Mouse (Mus musculus) right cerebral cortex, adult 2 months (tissue): Measurements from ENCODE around the gene Arhgap22.

Experiments used
- DNase-seq, 2 experiments: peaks; one replicate each; pipeline ENCODE4 v3.0.0; 2021 to 2022; ENCODE audit warnings: low spot score in 2 of 2

Arhgap22 gene

GRCm38 (mm10) chr14:33329297-33329805, 115.5 kb downstream of the Arhgap22 start:
- DNase-seq: no peak

GRCm38 (mm10) chr14:33330986-33331385, 117.2 kb downstream of the Arhgap22 start:
- DNase-seq: no peak

- no peak for DNase-seq
These were observed 117.8 kb downstream of the Arhgap22 start for GRCm38 (mm10) chr14:33331627-33332026.

- DNase-seq: no peak
These were observed 120.0 kb downstream of the Arhgap22 start for GRCm38 (mm10) chr14:33333833-33334232.

DNA sequence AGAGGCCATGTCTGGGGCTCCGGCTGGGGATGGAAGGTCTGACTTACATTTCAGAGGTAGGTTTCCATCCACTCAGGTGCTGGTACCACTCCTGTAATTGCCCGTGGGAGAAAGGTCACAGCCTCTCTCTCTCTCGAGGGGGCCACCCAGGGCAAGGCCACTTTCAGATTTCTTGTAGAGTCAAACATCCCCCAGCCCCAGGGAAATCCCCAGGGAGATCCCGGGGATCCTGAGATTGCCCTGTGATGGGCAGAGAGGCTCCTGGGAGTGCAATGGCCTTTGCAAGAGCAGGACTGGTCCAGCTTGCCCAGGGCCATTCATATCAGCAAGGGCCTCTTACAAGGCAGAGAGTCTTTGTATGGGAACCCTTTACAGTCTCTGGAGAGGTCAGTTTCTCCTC, 120.6 kb downstream of the Arhgap22 start:
- DNase-seq: no peak

DNA sequence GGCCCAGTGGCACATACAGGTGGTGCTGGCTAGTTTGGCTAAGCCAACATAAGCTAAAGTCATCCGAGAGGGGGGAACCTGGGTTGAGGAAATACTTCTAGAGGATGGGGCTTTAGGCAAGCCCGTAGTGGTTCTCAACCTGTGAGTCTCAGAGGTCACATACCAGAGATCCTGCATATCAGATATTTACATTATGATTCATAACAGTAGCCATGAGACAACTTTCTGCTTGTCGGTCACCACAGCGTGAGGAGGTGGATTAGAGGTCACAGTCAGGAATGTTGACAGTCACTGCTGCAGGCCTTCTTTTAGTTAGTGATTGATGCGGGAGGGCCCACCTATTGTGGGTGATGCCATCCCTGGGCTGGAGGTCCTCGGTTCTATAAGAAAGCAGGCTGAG, 121.9 kb downstream of the Arhgap22 start:
- DNase-seq: no peak

DNA sequence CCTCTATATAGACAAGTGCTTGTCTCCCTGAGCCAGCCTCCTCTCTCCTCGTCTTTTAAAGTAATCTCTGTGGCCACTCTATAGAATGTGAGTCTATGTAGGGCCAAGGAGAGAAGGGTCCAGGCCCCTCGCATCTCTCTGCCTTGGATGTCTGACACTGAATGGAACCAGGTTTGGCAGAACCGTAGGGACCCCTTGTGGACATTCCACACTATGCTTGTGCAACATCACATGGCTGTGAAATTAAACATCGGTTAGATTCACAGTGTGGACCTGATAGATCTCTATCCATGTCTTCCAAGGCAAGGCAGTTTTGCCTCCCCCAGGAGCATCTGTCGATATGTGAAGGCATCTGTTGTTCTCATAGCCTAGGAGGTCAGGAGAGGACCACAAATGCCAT, 124.9 kb downstream of the Arhgap22 start:
- DNase-seq: no peak

DNA sequence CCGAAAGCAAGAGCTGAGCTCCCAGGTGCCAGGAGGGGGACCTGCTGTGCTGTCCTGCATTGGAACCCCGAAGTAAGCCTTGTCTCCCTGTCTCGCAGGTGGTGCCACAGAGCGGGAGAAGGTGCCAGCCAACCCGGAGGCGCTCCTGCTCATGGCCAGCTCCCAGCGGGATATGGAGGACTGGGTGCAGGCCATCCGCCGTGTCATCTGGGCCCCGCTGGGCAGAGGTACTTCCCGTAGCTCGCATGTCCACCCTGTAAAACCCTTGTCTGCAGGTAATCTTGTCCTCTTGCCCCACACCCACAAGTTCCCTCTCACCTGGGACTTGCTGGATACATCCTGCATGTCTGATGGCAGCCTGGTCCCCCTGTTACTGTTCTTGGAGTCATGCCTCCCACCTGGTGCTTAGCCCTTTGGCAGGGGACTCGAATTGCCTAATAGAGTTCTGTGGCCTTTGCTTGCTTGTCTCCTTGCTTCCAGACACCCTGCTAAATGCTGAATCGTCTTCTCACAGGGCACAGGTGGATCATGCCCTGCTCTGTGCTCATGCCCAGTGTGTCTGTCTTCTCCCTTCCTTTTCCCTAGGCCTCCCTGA, 129.4 kb downstream of the Arhgap22 start:
- DNase-seq: no peak

- no peak for DNase-seq
These were observed 132.7 kb downstream of the Arhgap22 start for GRCm38 (mm10) chr14:33346546-33346945.

DNA sequence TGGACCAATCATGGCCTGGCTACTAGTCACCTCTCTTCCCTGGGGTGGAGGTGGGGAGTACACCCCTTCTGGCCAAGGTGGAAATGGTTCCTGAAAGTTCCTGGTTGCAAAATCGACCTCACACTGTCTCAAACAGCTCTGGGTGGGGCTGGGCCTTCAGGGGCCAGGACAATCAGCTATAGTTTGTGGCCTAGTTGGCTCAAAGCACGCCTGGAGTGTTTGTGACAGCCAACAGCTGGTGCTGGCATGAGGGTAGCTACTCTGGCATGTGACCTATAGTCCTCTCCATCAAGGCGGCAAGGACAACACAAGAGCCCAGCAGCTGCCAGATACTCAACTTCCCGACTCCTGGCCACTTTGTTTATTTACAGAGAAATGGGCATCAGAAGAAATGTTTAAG, 133.9 kb downstream of the Arhgap22 start:
- no peak for DNase-seq

GRCm38 (mm10) chr14:33348146-33348545, 134.3 kb downstream of the Arhgap22 start:
- DNase-seq: no peak

GRCm38 (mm10) chr14:33351019-33351418, 137.2 kb downstream of the Arhgap22 start:
- no peak for DNase-seq

DNA sequence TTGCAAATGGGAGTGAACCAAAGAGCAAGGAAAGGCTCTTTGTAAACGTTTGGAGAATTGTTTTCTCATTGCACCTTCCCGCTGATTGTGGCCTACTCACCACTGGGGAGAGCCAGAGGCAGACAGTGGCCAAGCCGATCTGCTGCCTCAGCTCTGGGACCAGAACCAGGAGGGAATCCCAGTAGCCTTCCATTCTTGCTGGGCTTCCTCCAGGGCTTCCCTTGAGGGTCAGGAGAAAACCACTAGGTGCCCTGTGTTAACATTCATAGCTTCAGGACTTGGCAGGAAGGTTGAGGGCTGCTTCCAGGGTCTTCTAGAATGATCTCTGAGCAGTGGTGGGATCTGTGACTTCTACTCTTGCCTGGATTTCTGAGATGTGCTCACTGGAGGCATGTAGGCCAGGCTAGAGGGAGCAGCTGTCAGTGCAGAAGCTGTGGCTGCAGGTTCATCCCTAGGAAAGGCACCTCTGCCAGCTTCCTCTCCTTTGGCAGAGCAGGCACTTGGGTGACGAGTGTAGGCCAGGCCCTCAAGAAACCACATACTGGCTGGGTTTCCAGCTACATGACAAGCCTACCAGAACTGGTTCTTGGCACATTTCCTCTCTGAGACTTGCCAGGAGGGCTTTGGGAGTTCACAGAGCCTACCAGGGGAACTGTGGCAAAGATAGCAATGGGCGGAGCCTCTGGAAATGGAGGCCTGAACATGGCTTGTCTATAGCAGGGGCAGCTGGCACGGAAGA, 138.3 kb downstream of the Arhgap22 start:
- DNase-seq: no peak

GRCm38 (mm10) chr14:33352890-33353289, 139.1 kb downstream of the Arhgap22 start:
- no peak for DNase-seq

GRCm38 (mm10) chr14:33355276-33355675, 141.4 kb downstream of the Arhgap22 start:
- DNase-seq: no peak

DNA sequence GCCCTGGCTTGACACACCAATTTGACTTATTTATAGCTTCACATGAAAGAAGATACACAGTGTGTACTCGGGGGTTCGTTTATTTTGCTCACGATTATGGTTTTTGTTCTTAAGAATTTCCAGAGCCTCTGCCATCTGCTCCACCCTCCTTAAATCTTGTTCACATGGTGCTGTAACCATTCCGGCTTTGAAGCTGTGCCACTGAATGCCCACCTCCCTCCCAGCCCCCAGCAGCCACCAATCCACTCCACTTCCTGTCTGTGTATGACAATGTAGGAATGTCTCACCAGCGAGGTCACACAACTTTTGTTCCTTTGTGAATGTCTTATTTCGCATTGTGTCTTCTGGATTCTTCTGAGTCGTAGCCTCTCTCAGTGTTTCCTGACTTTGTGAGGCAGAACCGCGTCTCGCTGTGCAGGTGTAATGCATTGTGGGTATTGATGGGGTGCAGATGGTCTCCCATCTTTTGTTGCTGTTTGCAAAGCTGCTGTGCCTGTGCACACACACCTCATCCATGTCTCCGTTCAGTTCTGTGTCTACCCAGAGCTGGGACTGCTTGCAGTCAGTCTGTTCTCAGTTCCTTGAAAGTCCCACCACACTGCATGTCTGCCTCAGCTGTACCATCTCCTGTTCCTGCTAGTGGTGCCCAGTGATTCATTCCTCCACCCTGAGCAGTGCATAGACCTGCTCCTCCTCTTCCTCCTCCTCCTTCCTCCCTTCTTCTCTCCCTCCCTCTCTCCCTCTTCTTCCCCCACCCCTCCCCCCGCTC, 144.0 kb downstream of the Arhgap22 start:
- DNase-seq: no peak

GRCm38 (mm10) chr14:33358891-33359290, 145.1 kb downstream of the Arhgap22 start:
- no peak for DNase-seq

DNA sequence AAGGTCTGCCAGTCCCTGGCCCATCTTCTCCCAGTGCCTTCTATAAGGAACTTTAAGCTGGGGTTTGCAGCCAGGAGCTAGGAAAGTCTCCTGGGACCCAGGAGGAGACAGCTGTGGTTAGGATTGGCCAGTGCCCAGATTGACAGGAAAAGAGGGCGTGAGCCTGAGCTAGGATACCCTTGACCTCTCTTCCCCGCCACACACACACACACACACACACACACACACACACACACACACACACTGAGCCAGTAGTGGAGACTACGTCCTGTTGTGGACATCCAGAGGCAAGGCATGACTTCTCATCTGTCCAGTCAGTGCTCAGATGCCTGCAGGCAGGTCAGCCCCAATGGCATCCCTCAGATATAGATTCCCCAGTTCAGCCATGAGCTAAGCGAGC, 147.7 kb downstream of the Arhgap22 start:
- no peak for DNase-seq

DNA sequence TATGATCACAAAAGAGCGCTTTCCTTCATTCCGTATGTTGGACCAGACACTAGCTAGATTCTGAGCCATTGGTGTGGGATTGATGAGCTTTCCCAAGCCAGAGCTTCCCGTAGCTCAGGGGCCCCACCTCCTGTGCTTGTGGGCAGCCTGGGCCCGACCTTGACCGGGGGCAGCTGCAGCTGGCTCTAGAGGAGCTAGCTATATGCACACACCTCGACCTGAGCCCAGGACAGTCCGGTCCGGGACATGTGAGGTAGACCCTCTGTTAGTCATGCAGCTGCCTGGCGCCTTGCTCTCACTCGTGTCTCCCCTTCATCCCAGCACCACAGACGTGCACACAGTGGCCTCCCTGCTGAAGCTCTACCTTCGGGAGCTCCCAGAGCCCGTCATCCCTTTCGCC, 148.3 kb downstream of the Arhgap22 start:
- no peak for DNase-seq

GRCm38 (mm10) chr14:33362807-33363206, 149.0 kb downstream of the Arhgap22 start:
- DNase-seq: no peak

DNA sequence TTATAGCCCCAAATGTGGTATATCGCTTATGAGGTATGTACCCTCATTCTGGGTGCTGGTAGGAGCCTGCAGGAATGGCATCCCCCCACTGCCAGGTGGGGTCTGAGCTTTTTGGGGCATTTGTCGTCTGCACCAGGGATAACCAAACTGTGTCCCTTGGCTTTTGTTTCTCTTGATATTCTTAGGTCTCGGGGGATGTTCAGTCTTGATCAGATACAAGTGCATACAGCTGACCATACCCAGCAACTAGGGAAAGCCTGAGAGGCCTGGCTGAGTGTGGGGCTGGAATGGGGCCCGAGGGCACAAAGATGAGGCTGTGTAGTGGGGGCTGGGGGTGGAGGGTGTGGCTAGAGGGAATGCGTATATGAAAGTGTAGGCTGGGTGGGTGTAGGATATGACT, 149.8 kb downstream of the Arhgap22 start:
- DNase-seq: no peak

- no peak for DNase-seq
These were observed 150.2 kb downstream of the Arhgap22 start for GRCm38 (mm10) chr14:33364061-33364460.
